ENCODE assay signal across 8 mouse cellular contexts in the genomic region with DNA sequence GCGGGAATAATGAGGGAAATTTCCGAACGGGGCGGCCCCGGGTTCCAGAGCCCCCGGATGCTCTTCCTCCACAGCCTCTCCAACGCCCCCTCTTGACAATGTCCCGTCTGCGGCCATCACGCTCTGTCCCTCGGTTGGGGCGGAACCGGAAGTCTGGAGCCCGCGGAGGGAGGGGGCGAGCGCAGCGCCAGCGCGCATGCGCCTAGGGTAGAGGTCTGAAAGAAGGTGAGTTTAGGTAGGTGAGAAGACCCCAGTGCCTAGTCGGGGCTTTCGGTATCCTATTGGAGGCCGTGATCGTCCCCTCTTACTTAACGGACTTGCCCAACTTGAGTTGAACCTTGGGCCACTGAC. TPM values are rescaled to one million over a fixed set of nuclear protein-coding genes. Genes with fewer than 3 reads are reported as not detected.
DNase-seq lines count a peak whose midpoint lies in the region; ATAC-seq lines count a peak whose summit lies in the region.

TSS of gene Bcdin3d (minus strand) at position 155 of the 351 bp plus-strand sequence.

- intact Hi-C loops in left cerebral cortex, postnatal 10 days (cut with DNase I): loop anchor here (10.0 kb wide), 1 partner anchor 160 kb away; no protein-coding TSS in a partner anchor

- DNase-seq in ZHBTc4 (ENCODE audit: low read depth, low spot score): peak; percentile 95
- peak; percentile 88 for DNase-seq in gastrocnemius, postnatal 10 days
- DNase-seq in induced T-regulatory cell, adult 2 months (ENCODE audit: low read depth): peak; percentile 93
- peak; percentile 81 to 93 for DNase-seq in left cerebral cortex, postnatal 10 days (ENCODE audit: extremely low spot score in 1 of 2, low spot score in 2 of 2)
- DNase-seq in right cerebral cortex, postnatal 25 days: peak; percentile 85
- peak; percentile 86 to 88 for DNase-seq in urinary bladder, postnatal 4 days (ENCODE audit: low spot score in 2 of 2)

- ATAC-seq in common myeloid progenitor, adult 5-6 weeks (replicated peaks; ENCODE audit: low read depth, poor library complexity, severe bottlenecking): peak; percentile 76
- peak; percentile 88 for ATAC-seq in megakaryocyte progenitor cell, adult 5-6 weeks (replicated peaks; ENCODE audit: poor library complexity)

RNA-seq across cellular contexts. Expression of gene Bcdin3d, which starts in this region (rescaled TPM):
- 4.9 and 5.4 TPM in 2 replicates for total RNA-seq in common myeloid progenitor, adult 5-6 weeks (2017)
- total RNA-seq in gastrocnemius, postnatal 10 days (2021): 1 to 10 TPM; 5.3 TPM
- total RNA-seq in left cerebral cortex, postnatal 10 days (2021): 1 to 10 TPM; 4.3 to 4.8 TPM
- total RNA-seq in megakaryocyte progenitor cell, adult 5-6 weeks (2015): 3.9 and 5.6 TPM in 2 replicates
- 3.7 and 6.2 TPM in 2 replicates for total RNA-seq in megakaryocyte progenitor cell, adult 5-6 weeks (2017)

Comparison
In these comparisons a context has a peak if more than half of its experiments do, and no peak if none do; other contexts are left out.
1. Peak in every context shown above with its lines: DNase-seq and ATAC-seq.